Mouse (Mus musculus): ENCODE data around the gene Adgb. TPM values are rescaled to one million over a fixed set of nuclear protein-coding genes. Genes with fewer than 3 reads are reported as not detected.

Adgb gene
- polyA plus RNA-seq, 1 experiment from 2014 or later, result 1.3 TPM

- Histone ChIP-seq H3K4me2 (replicated peaks; ENCODE audit: low read depth, low read length) (no peak overlapping the region), H3K4me1 (ENCODE audit: insufficient read depth, low read depth, low read length) (no peaks in the 10 kb centered on the region), H3K9me3 (ENCODE audit: low read length) (no peaks in the 10 kb centered on the region), H3K27ac (ENCODE audit: low read length) (no peak overlapping the region), H3K36me3 (ENCODE audit: insufficient read depth, low read length) (no peaks in the 10 kb centered on the region), H3K27me3 (replicated peaks; ENCODE audit: insufficient read depth, low read length) (no peaks in the 10 kb centered on the region), H3K4me3 (ENCODE audit: low read depth, low read length) (no peak overlapping the region), H3K9ac (replicated peaks; ENCODE audit: low read depth) (no peak overlapping the region)
- TF ChIP-seq CTCF (IDR thresholded peaks at IDR 0.05) (no peak), EP300 (IDR thresholded peaks at IDR 0.05) (no peak)
- no peak for DNase-seq (ENCODE audit: low spot score)
- no peak for ATAC-seq
- WGBS, result 73% methylated on average over 4 of the region's 4 CpGs
Observed at GRCm38 (mm10) chr10:10309056-10309455, 163.1 kb downstream of the Adgb start.

GRCm38 (mm10) chr10:10307384-10307783, 164.7 kb downstream of the Adgb start:
- Histone ChIP-seq H3K9me3 (ENCODE audit: low read length) (no peaks in the 10 kb centered on the region), H3K27ac (ENCODE audit: low read length) (no peak overlapping the region), H3K9ac (replicated peaks; ENCODE audit: low read depth) (no peak overlapping the region), H3K4me1 (ENCODE audit: insufficient read depth, low read depth, low read length) (no peaks in the 10 kb centered on the region), H3K27me3 (replicated peaks; ENCODE audit: insufficient read depth, low read length) (no peaks in the 10 kb centered on the region), H3K4me2 (replicated peaks; ENCODE audit: low read depth, low read length) (no peak overlapping the region), H3K4me3 (ENCODE audit: low read depth, low read length) (no peak overlapping the region), H3K36me3 (ENCODE audit: insufficient read depth, low read length) (no peaks in the 10 kb centered on the region)
- TF ChIP-seq EP300 (IDR thresholded peaks at IDR 0.05) (peak; percentile 30; the same call in 1 of the 2 replicates), CTCF (IDR thresholded peaks at IDR 0.05) (no peak)
- 45% methylated on average over 5 of the region's 5 CpGs for WGBS
- peak; percentile 32 for ATAC-seq
- peak; percentile 39 for DNase-seq (ENCODE audit: low spot score)

GRCm38 (mm10) chr10:10304370-10304769, 167.8 kb downstream of the Adgb start:
- DNase-seq (ENCODE audit: low spot score), result no peak
- Histone ChIP-seq H3K9me3 (ENCODE audit: low read length) (no peaks in the 10 kb centered on the region), H3K27ac (ENCODE audit: low read length) (no peak overlapping the region), H3K4me3 (ENCODE audit: low read depth, low read length) (no peak overlapping the region), H3K27me3 (replicated peaks; ENCODE audit: insufficient read depth, low read length) (no peaks in the 10 kb centered on the region), H3K4me2 (replicated peaks; ENCODE audit: low read depth, low read length) (no peak overlapping the region), H3K4me1 (ENCODE audit: insufficient read depth, low read depth, low read length) (no peaks in the 10 kb centered on the region), H3K36me3 (ENCODE audit: insufficient read depth, low read length) (no peaks in the 10 kb centered on the region), H3K9ac (replicated peaks; ENCODE audit: low read depth) (no peak overlapping the region)
- WGBS, result 61% methylated on average over 4 of the region's 4 CpGs
- ATAC-seq, result no peak
- no peak for TF ChIP-seq EP300 (IDR thresholded peaks at IDR 0.05)
- no peak for TF ChIP-seq CTCF (IDR thresholded peaks at IDR 0.05)

GRCm38 (mm10) chr10:10301692-10302091, 170.4 kb downstream of the Adgb start:
- H3K4me3 ChIP-seq (ENCODE audit: low read depth, low read length), result no peak overlapping the region
- ATAC-seq (no peak), DNase-seq (ENCODE audit: low spot score) (no peak)
- WGBS, result 32% methylated on average over 4 of the region's 4 CpGs
- H3K4me1 ChIP-seq (ENCODE audit: insufficient read depth, low read depth, low read length), result no peaks in the 10 kb centered on the region
- no peaks in the 10 kb centered on the region for H3K36me3 ChIP-seq (ENCODE audit: insufficient read depth, low read length)
- H3K9me3 ChIP-seq (ENCODE audit: low read length), result no peaks in the 10 kb centered on the region
- no peak overlapping the region for H3K4me2 ChIP-seq (replicated peaks; ENCODE audit: low read depth, low read length)
- H3K27me3 ChIP-seq (replicated peaks; ENCODE audit: insufficient read depth, low read length), result no peaks in the 10 kb centered on the region
- H3K9ac ChIP-seq (replicated peaks; ENCODE audit: low read depth), result no peak overlapping the region
- no peak overlapping the region for H3K27ac ChIP-seq (ENCODE audit: low read length)
- TF ChIP-seq CTCF (IDR thresholded peaks at IDR 0.05) (no peak), EP300 (IDR thresholded peaks at IDR 0.05) (no peak)

- 51% methylated on average over 8 of the region's 8 CpGs for WGBS
- no peak for ATAC-seq
- Histone ChIP-seq H3K4me3 (ENCODE audit: low read depth, low read length) (no peak overlapping the region), H3K9me3 (ENCODE audit: low read length) (no peaks in the 10 kb centered on the region), H3K27me3 (replicated peaks; ENCODE audit: insufficient read depth, low read length) (no peaks in the 10 kb centered on the region), H3K9ac (replicated peaks; ENCODE audit: low read depth) (no peak overlapping the region), H3K4me2 (replicated peaks; ENCODE audit: low read depth, low read length) (no peak overlapping the region), H3K4me1 (ENCODE audit: insufficient read depth, low read depth, low read length) (no peaks in the 10 kb centered on the region), H3K36me3 (ENCODE audit: insufficient read depth, low read length) (no peaks in the 10 kb centered on the region), H3K27ac (ENCODE audit: low read length) (no peak overlapping the region)
- TF ChIP-seq EP300 (IDR thresholded peaks at IDR 0.05) (no peak), CTCF (IDR thresholded peaks at IDR 0.05) (no peak)
- no peak for DNase-seq (ENCODE audit: low spot score)
Observed at GRCm38 (mm10) chr10:10300915-10301439, 171.1 kb downstream of the Adgb start.

- no peak overlapping the region for H3K9ac ChIP-seq (replicated peaks; ENCODE audit: low read depth)
- WGBS, result 86% methylated on average over 4 of the region's 4 CpGs
- no peaks in the 10 kb centered on the region for H3K27me3 ChIP-seq (replicated peaks; ENCODE audit: insufficient read depth, low read length)
- ATAC-seq (no peak), DNase-seq (ENCODE audit: low spot score) (no peak)
- no peaks in the 10 kb centered on the region for H3K36me3 ChIP-seq (ENCODE audit: insufficient read depth, low read length)
- no peak overlapping the region for H3K27ac ChIP-seq (ENCODE audit: low read length)
- no peak overlapping the region for H3K4me2 ChIP-seq (replicated peaks; ENCODE audit: low read depth, low read length)
- no peak overlapping the region for H3K4me3 ChIP-seq (ENCODE audit: low read depth, low read length)
- H3K4me1 ChIP-seq (ENCODE audit: insufficient read depth, low read depth, low read length), result no peaks in the 10 kb centered on the region
- no peak for TF ChIP-seq EP300 (IDR thresholded peaks at IDR 0.05)
- TF ChIP-seq CTCF (IDR thresholded peaks at IDR 0.05), result no peak
- no peaks in the 10 kb centered on the region for H3K9me3 ChIP-seq (ENCODE audit: low read length)
Observed at GRCm38 (mm10) chr10:10299987-10300386, 172.1 kb downstream of the Adgb start.

All from lung, postnatal 0 days (tissue).